Mouse (Mus musculus): ENCODE measurements around the gene Zfp131.

The Zfp131 gene

GRCm38 (mm10) chr13:119755141-119755547, 35.5 kb downstream of the Zfp131 start:
- peak in 1 of 2 experiments; percentile 14 for DNase-seq (ENCODE audit: low spot score in 2 of 2)

- no peak for DNase-seq (ENCODE audit: low spot score in 2 of 2)
Observed at GRCm38 (mm10) chr13:119754635-119755020, 36.1 kb downstream of the Zfp131 start.

GRCm38 (mm10) chr13:119753859-119754634, 36.6 kb downstream of the Zfp131 start:
- DNase-seq (ENCODE audit: low spot score in 2 of 2) = no peak

- no peak for DNase-seq (ENCODE audit: low spot score in 2 of 2)
Observed at GRCm38 (mm10) chr13:119746930-119747329, 43.8 kb downstream of the Zfp131 start.

GRCm38 (mm10) chr13:119743470-119743869, 47.2 kb downstream of the Zfp131 start:
- no peak for DNase-seq (ENCODE audit: low spot score in 2 of 2)

- no peak for DNase-seq (ENCODE audit: low spot score in 2 of 2)
Observed at GRCm38 (mm10) chr13:119742711-119743415, 47.8 kb downstream of the Zfp131 start.

GRCm38 (mm10) chr13:119741390-119742237, 49.1 kb downstream of the Zfp131 start:
- DNase-seq (ENCODE audit: low spot score in 2 of 2) = no peak

- DNase-seq (ENCODE audit: low spot score in 2 of 2) = no peak
Observed at GRCm38 (mm10) chr13:119731448-119731847, 59.2 kb downstream of the Zfp131 start.

- DNase-seq (ENCODE audit: low spot score in 2 of 2) = no peak
Observed at GRCm38 (mm10) chr13:119729406-119729805, 61.3 kb downstream of the Zfp131 start.

- DNase-seq (ENCODE audit: low spot score in 2 of 2) = no peak
Observed at GRCm38 (mm10) chr13:119727608-119728387, 62.9 kb downstream of the Zfp131 start.

GRCm38 (mm10) chr13:119724541-119724940, 66.1 kb downstream of the Zfp131 start:
- no peak for DNase-seq (ENCODE audit: low spot score in 2 of 2)

- DNase-seq (ENCODE audit: low spot score in 2 of 2) = no peak
Observed at GRCm38 (mm10) chr13:119723368-119723767, 67.3 kb downstream of the Zfp131 start.

GRCm38 (mm10) chr13:119722447-119722846, 68.2 kb downstream of the Zfp131 start:
- no peak for DNase-seq (ENCODE audit: low spot score in 2 of 2)

GRCm38 (mm10) chr13:119716105-119716504, 74.6 kb downstream of the Zfp131 start:
- DNase-seq (ENCODE audit: low spot score in 2 of 2) = no peak

Data from natural killer cell, adult 2 months (primary cell).